Mouse (Mus musculus) G1E (cell line): ENCODE data around the gene Dnase2b. TPM values are rescaled to one million over a fixed set of nuclear protein-coding genes. Genes with fewer than 3 reads are reported as not detected.

ENCODE experiments used
- ATAC-seq: 2 replicates; pipeline ENCODE4 v1.8.0; 2016; ENCODE audit warnings: mild to moderate bottlenecking; ENCODE audit not compliant: insufficient number of reproducible peaks, poor library complexity, low FRiP score, severe bottlenecking; ENCODE audit errors: extremely low read depth
- DNase-seq: peaks from one replicate; pipeline ENCODE4 v3.0.0; 2012; ENCODE audit warnings: low spot score
- H3K27me3 ChIP-seq: 2 replicates; pipeline ENCODE4 v1.6.1; 2012; ENCODE audit warnings: mild to moderate bottlenecking, low read length, inconsistent platforms; ENCODE audit not compliant: insufficient read depth
- H3K36me3 ChIP-seq: replicated peaks from 2 replicates; pipeline ENCODE3; 2012; ENCODE audit warnings: mild to moderate bottlenecking, inconsistent platforms
- H3K4me1 ChIP-seq: 2 replicates; pipeline ENCODE4 v1.6.1; 2012; ENCODE audit warnings: low read depth, low read length, inconsistent platforms, mixed read lengths; ENCODE audit not compliant: insufficient read depth
- H3K4me3 ChIP-seq: 2 replicates; pipeline ENCODE4 v1.5.1; 2012; ENCODE audit warnings: low read depth, mild to moderate bottlenecking, inconsistent platforms, low read length, moderate library complexity, mixed read lengths
- H3K9me3 ChIP-seq: replicated peaks from 2 replicates; pipeline ENCODE4 v1.6.1; 2012; ENCODE audit warnings: inconsistent platforms
- CTCF ChIP-seq: IDR thresholded peaks from 2 replicates; pipeline ENCODE4 v1.5.1; 2012; ENCODE audit warnings: low read depth, low read length, inconsistent platforms, mixed read lengths
- GATA1 ChIP-seq: IDR thresholded peaks from 2 replicates; pipeline ENCODE4 v1.6.1; 2012; ENCODE audit warnings: borderline replicate concordance, low read length, inconsistent platforms, mixed read lengths
- GATA2 ChIP-seq: IDR thresholded peaks from 2 replicates; pipeline ENCODE4 v1.6.1; 2012; ENCODE audit warnings: low read depth, low read length, inconsistent platforms, borderline replicate concordance
- POLR2AphosphoS5 ChIP-seq: IDR thresholded peaks from 2 replicates; pipeline ENCODE4 v1.6.1; 2012; ENCODE audit warnings: low read depth, low read length, inconsistent platforms; ENCODE audit not compliant: insufficient replicate concordance
- TAL1 ChIP-seq: conservative IDR thresholded peaks from 2 replicates; pipeline ENCODE4 v1.6.1; 2012; ENCODE audit warnings: low read depth, low read length, inconsistent platforms, mixed read lengths
- polyA plus RNA-seq: library from polyadenylated mRNA; stranded (reverse); fragments of >175 nt; gene quantifications from 2 replicates; pipeline ENCODE4 v1.2.3, GENCODE M21; 2012
- total RNA-seq, 2 experiments: library from RNA; stranded (forward) in 1 of 2; stranded (reverse) in 1 of 2; fragments of 200-1000 nt in 1 of 2; fragments of >200 nt in 1 of 2; fragmentation: Nextera tagmentation in 1 of 2; gene quantifications; 2 replicates each; pipeline ENCODE4 v1.2.3; 2014 to 2017

Gene Dnase2b
- total and polyA plus RNA-seq, 3 experiments = 1.4 TPM; not detected in 2

GRCm38 (mm10) chr3:146586616-146587015, 28.8 kb downstream of the Dnase2b start:
- Histone ChIP-seq H3K4me1 (peaks cover 5% of the 10 kb centered on the region; the same call in 1 of the 2 replicates), H3K4me3 (no peak overlapping the region), H3K27me3 (peaks cover 20% of the 10 kb centered on the region), H3K36me3 (no peaks in the 10 kb centered on the region), H3K9me3 (no peaks in the 10 kb centered on the region)
- ATAC-seq (no peak), DNase-seq (no peak)
- TF ChIP-seq POLR2AphosphoS5 = no peak
- no peak for TF ChIP-seq GATA2
- TF ChIP-seq CTCF = no peak
- no peak for TF ChIP-seq TAL1
- no peak for TF ChIP-seq GATA1

GRCm38 (mm10) chr3:146583908-146584307, 31.5 kb downstream of the Dnase2b start:
- DNase-seq (no peak), ATAC-seq (no peak)
- TF ChIP-seq POLR2AphosphoS5 (no peak), CTCF (no peak), GATA1 (no peak)
- Histone ChIP-seq H3K9me3 (no peaks in the 10 kb centered on the region), H3K36me3 (no peaks in the 10 kb centered on the region), H3K4me1 (peaks cover 5% of the 10 kb centered on the region; the same call in 1 of the 2 replicates), H3K27me3 (peaks cover 26% of the 10 kb centered on the region), H3K4me3 (no peak overlapping the region)

GRCm38 (mm10) chr3:146583478-146583877, 31.9 kb downstream of the Dnase2b start:
- no peak overlapping the region for H3K4me3 ChIP-seq
- H3K9me3 ChIP-seq = no peaks in the 10 kb centered on the region
- no peaks in the 10 kb centered on the region for H3K36me3 ChIP-seq
- ATAC-seq (no peak), DNase-seq (no peak)
- TF ChIP-seq TAL1 = no peak
- H3K27me3 ChIP-seq = peaks cover 27% of the 10 kb centered on the region
- H3K4me1 ChIP-seq = peaks cover 5% of the 10 kb centered on the region; the same call in 1 of the 2 replicates

- H3K36me3 ChIP-seq = no peaks in the 10 kb centered on the region
- H3K9me3 ChIP-seq = no peaks in the 10 kb centered on the region
- peaks cover 5% of the 10 kb centered on the region; the same call in 1 of the 2 replicates for H3K4me1 ChIP-seq
- no peak for TF ChIP-seq TAL1
- TF ChIP-seq GATA2 = no peak
- no peak for TF ChIP-seq POLR2AphosphoS5
- no peak for TF ChIP-seq GATA1
- no peak for TF ChIP-seq CTCF
- DNase-seq (no peak), ATAC-seq (no peak)
- H3K4me3 ChIP-seq = no peak overlapping the region
- peaks cover 26% of the 10 kb centered on the region for H3K27me3 ChIP-seq
Measured at GRCm38 (mm10) chr3:146580039-146580729, 35.2 kb downstream of the Dnase2b start.

- no peaks in the 10 kb centered on the region for H3K9me3 ChIP-seq
- no peak overlapping the region for H3K4me3 ChIP-seq
- peaks cover 6% of the 10 kb centered on the region for H3K4me1 ChIP-seq
- H3K36me3 ChIP-seq = no peaks in the 10 kb centered on the region
- DNase-seq = no peak
- TF ChIP-seq GATA2 (no peak), TAL1 (no peak), CTCF (no peak), POLR2AphosphoS5 (no peak), GATA1 (no peak)
- no peak for ATAC-seq
- peaks cover 14% of the 10 kb centered on the region for H3K27me3 ChIP-seq
Measured at GRCm38 (mm10) chr3:146577591-146577990, 37.8 kb downstream of the Dnase2b start.

- ATAC-seq (no peak), DNase-seq (no peak)
- H3K4me3 ChIP-seq = no peak overlapping the region
- peaks cover 7% of the 10 kb centered on the region for H3K27me3 ChIP-seq
- H3K9me3 ChIP-seq = no peaks in the 10 kb centered on the region
- H3K4me1 ChIP-seq = peaks cover 13% of the 10 kb centered on the region
- no peaks in the 10 kb centered on the region for H3K36me3 ChIP-seq
- TF ChIP-seq TAL1 (no peak), GATA1 (no peak)
Measured at GRCm38 (mm10) chr3:146571341-146571740, 44.1 kb downstream of the Dnase2b start.

- Histone ChIP-seq H3K27me3 (peaks cover 3% of the 10 kb centered on the region; the same call in 1 of the 2 replicates), H3K36me3 (no peaks in the 10 kb centered on the region), H3K9me3 (no peaks in the 10 kb centered on the region), H3K4me1 (peaks cover 13% of the 10 kb centered on the region), H3K4me3 (no peak overlapping the region)
- ATAC-seq = no peak
- TF ChIP-seq TAL1 (no peak), GATA2 (no peak)
- no peak for DNase-seq
Measured at GRCm38 (mm10) chr3:146570939-146571338, 44.5 kb downstream of the Dnase2b start.
